Mouse (Mus musculus): Measurements from ENCODE around the gene P2rx7.

The P2rx7 gene

DNA sequence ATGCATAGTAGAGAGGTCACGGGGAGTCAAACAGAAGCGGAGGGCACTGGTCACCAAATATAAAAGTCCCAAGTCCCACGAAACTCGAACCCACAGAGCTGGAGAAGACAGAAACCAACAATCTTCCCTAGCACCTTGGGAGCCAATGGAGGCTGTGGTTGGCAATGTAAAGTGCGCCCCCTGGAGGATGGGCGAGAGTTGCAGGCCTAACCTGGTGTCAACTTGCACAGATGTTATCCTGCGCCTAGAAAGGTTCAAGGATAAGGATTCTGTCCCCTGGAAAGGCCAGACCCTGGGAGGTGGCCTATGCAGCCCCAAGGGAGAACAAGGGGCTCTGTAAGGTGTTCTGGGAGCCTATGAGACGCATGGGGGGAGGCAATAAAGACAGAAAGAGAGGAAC, 87.6 kb downstream of the P2rx7 start:
- peak in 1 of 2 experiments; percentile 67 for DNase-seq (ENCODE audit: low spot score in 2 of 2)

DNA sequence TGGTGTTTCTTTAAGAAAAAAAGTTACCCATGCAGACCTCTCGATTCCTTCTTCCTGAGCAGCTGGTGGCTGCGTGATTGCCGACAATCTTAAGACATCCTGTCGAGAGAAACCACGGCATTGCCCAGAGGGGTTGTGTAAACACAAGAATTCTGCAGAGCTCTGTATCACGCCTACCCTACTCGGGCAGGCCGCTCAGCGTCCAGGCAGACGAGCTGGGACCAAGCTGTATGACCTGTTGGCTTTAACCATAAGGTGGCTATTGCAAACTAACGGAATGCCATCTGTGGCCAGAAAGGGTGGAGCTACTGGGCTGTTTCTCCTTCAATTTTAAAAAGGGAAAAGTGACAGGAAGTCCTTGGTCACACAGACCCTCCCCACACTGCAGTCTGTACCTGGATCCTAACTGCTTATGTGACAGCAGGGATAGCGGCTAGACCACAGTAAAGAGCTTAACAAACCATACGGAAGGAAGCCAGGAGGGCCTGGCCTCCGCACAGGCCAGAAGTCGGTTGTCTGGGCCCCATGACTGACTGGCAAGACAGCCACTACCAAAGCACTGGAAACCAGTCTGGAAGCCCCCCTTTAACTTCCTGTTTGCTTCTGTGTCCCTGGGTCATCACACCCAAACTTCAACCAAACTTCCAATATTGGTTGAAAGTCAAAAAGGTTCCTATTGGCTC, 88.4 kb downstream of the P2rx7 start:
- DNase-seq (ENCODE audit: low spot score in 2 of 2): no peak

DNA sequence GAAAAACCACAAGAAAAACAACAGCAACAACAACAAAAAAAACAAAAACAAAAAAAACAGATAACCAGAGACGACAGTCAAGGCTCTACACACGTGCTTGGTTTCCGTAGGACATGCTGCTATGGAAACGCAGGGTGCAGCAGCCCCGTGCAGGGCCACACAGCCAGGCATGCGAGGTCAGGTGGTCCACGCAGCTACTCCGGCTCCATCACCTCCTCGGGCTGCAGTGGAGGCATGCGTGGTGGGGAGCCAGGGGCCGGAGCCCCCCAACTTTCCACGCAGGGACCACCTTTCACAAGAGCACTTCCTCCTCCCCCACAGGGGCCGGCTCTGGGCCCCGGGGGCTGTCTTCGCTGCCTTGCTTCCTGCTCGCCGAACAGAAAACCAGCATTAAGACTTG, 90.2 kb downstream of the P2rx7 start:
- no peak for DNase-seq (ENCODE audit: low spot score in 2 of 2)

DNA sequence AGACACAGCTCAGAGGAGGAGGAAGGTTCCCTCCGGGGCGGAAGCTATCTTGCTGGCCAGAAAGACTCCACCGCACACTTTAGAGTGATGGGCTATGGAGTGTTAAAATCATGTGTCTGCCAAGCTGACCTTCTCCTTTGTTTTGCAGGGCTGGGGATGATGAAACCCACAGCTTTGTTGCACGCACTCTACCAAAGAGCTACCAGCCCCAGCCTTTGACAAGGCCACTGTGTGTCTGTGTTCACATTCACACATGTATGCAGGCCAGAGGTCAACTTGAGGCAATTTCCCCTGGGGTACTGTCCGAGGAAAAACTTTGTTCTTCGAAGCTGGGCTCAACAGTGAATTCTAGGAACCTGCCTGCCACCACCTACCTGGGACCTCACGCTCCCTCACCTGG, 92.1 kb downstream of the P2rx7 start:
- DNase-seq (ENCODE audit: low spot score in 2 of 2): no peak

DNA sequence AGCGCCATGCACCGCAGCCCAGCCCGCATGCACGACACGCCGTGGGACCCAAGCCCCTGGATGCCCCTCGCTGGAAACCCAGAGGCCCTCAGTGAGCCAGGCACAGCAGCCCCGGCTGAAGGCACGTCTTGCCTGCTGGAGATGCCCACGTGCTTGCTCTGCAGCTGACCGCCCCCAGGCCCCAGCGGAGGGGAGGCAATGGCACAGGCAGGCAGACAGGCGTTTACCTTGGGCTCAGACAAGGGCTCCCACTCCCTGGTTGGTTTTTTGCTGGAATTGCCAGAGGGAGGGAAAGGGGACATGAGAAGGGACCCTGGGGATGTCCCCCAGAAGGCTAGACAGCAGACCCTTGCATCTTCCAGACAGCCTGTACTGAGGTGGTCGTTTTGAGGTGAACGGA, 93.0 kb downstream of the P2rx7 start:
- no peak for DNase-seq (ENCODE audit: low spot score in 2 of 2)

All from right cerebral cortex, postnatal 10 days (tissue).